Mouse (Mus musculus): ENCODE data around the gene Prkcg.

The Prkcg gene

GRCm38 (mm10) chr7:3367569-3367968, 78.6 kb downstream of the Prkcg start:
- no peak for DNase-seq

GRCm38 (mm10) chr7:3368311-3368710, 79.3 kb downstream of the Prkcg start:
- no peak for DNase-seq

- no peak for DNase-seq
These were observed 80.2 kb downstream of the Prkcg start for GRCm38 (mm10) chr7:3369189-3369588.

- DNase-seq: no peak
These were observed 81.4 kb downstream of the Prkcg start for GRCm38 (mm10) chr7:3370407-3370806.

- no peak for DNase-seq
These were observed 83.4 kb downstream of the Prkcg start for GRCm38 (mm10) chr7:3372376-3372775.

GRCm38 (mm10) chr7:3373754-3374153, 84.8 kb downstream of the Prkcg start:
- no peak for DNase-seq

GRCm38 (mm10) chr7:3376831-3377230, 87.9 kb downstream of the Prkcg start:
- DNase-seq: peak; percentile 34
